Mouse (Mus musculus) cerebellum, adult 18-20 months (tissue): ENCODE measurements around the gene Pip5kl1.
A peak's percentile ranks its signal among the peaks of the same experiment; 100 is the strongest.

Experiments
- DNase-seq, 2 experiments: peaks; one replicate each; pipeline ENCODE4 v3.0.0; 2021

Gene Pip5kl1

DNA sequence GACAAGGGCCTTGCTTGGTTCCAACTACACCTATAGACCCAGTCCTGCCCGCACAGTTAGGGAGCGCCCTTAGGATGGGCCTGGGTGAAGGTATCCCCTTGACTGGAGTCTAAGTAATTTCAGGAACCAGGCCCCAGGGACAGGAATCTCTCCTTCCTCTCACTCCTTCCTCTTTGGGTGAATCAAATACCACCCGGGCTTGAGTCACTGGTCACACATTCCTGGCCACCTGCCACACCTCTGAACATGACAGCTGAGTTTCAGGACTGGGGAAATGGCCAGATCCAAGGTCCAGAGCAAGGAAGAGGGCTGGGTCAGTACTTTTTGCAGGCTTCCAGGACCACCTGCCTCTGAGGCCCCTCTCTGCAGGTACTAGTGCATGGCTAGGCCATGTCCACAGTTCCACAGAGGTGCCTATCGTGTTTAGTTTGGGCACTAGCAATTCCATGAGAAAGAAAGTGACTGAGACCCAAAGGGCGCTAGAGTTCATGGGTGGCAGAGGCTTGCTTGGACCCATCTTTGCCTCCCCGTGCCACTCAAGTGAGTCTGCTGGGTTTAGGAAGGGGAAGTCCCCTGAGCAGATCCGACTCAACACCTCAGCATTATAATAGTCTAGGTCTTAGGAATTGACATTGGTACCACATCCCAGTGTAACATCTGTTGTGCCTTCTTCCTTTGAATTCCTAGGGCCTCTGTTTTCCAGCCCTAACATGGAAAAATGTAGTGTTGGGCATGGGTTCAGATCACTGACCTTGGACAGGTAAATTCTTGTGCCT, 26.4 kb upstream of the Pip5kl1 start:
- DNase-seq, result no peak

DNA sequence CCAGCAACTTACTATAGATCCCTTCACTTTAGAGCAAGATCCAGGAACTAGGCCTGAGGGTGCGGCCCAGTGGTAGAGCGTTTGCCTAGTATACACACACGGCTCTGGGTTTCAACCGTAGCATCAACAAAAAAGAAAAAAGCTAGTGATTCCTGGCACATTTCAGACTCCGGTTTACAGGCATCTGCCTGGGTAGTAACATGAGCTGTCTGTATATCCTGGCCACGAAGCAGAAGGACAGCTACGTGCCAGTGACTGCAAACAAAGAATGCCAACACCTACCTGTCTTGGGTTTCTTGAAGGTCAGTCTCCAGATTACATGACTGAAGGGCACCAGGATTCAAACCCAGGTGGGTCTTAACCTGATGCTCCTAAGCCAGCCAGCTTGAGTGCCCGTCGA, 25.4 kb upstream of the Pip5kl1 start:
- DNase-seq, result no peak

DNA sequence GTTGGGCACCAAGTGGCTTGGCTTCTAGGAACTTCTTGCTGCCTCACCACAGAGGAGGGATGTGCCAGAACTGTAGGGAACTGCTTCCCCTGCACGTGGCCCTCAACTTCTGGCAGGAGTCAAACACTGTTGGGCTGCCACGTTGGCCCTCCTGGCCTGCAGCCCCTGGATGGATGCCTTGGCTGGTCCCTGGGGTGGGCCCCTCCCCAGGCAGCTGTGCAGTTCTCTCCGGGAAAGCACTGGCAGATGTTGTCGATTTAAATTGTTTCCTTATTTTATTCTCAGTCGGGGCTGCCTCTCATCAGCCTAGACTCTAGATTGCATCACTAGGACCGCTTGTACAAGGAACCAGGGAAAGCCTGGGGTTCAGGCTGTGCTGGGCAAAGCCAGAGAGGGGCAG, 24.8 kb upstream of the Pip5kl1 start:
- DNase-seq, result no peak

DNA sequence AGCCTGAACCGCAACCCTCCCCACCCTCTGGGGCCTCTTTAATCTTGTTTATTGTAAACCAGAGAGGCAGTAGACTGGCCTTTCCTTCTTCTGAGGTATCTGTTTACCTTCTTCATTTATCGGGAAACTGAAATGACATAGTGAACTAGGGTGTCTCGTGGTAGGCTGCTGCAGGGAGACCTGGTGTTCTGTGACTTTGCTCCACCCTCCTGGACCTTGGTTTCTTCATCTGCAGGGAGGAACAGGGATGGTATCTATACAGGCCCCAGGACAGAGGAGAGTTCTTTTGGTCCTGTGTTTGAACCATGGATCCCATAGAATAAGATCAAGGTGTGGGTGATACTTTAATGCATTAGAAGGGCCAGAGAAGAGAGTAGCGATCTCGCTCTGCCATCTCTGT, 23.4 kb upstream of the Pip5kl1 start:
- no peak for DNase-seq

DNA sequence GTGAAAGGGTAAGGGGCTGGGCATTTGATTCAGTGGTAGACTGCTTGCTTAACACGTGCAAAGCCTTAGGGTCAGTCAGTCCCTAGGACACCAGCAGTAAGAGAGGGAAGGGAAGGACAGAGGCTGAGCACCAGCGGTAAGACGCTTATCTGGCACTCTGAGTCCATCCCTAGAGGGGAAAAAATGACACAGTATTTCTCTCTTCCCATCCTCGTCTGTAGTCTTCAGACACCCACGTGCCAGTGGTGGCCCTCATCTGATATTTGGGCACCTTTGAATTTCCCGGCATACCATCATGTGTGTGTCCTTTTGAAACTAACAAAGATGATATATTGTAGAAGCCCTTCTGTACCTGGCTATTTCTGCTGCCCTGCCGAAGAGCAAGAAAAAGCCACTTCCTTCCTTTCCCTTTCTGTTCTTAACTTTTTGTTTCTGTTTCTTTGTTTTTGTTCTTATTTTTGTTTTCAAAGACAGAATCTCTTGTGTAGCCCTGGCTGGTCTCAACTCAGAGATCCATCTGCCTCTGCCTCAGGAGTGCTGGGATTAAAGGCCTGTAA, 20.9 kb upstream of the Pip5kl1 start:
- DNase-seq, result no peak

DNA sequence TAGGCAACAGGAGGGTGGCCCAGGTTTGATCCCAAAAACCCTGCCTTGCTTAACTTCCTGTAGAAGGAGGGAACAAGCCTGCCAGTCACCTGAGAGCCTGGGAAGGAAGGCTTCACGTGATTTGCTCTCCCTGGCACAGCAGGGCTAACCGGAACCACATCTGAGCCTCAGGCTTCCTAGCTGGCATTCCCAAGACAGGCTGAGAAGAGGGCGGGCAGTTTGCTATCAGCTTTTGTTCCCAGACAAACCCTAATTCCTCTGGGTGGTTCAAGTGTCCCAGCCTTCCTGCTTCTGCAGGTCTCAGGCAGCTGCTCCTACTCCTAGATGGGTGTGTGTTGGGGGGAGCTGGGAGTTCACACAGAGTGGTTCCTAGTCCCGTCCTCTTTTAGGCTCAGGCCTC, 19.1 kb upstream of the Pip5kl1 start:
- DNase-seq, result no peak

DNA sequence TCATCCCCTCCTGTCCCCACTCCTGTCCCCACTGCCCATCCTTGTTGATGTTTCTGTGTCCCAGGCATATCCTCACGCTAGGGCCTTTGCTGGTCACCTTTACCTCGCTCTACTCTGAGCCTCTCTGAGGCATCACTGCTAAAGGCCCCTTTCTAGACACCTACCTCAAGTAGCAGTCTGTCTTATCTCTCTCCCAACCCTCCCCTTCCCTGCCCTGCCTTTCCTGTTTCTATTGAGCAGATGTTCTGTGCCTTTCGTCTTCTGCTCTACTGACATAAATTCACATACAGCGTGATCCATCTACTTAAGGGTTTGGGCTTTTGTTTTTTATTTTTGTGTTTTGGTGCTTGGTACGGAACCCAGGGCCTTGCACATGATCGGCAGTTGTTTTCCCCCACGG, 18.6 kb upstream of the Pip5kl1 start:
- no peak for DNase-seq

DNA sequence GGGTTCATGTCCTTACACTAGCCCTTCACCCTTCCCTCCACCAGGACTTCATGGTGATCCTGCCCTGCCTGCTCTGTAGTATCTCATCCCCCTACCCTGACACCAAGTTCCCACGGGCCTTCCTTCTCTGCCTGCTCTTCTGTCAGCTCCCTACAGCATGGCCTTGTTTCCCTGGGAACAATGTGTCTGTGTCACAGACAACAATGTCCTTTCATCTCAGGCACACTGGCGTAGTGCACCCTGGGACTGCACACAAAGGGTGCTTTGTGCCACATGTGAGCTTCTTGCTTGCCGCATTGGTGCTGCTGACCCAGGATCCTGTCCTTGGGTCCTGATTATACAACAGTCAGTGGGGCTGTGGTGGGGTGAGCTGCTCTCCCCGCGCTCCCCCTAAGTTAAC, 15.0 kb upstream of the Pip5kl1 start:
- no peak for DNase-seq

DNA sequence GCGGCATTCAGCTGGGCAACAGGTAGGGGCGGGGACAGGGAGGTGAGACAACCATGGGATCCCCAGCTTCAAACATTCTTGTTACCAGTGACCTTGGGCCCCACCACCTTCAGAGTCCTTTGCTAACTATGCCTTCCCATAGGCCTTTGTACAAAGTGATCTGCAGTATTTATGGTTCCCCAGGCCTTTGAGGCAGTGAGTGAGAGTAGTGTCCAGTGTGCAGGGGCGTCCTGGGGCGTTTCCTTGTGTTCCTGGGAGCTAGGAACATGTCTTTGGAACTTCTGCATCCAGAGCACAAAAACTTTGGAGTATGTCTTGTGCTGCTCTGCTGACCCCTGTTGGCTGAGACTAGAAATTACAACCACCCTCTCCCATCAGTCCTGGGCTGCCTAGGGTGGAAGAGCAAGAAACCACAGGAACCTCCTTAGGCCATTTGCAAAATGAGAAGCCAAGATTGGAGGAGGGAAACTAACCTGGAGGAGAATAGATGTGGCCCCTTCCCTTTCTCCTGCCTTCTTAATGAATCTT, 8.0 kb upstream of the Pip5kl1 start:
- peak; percentile 79 for DNase-seq

DNA sequence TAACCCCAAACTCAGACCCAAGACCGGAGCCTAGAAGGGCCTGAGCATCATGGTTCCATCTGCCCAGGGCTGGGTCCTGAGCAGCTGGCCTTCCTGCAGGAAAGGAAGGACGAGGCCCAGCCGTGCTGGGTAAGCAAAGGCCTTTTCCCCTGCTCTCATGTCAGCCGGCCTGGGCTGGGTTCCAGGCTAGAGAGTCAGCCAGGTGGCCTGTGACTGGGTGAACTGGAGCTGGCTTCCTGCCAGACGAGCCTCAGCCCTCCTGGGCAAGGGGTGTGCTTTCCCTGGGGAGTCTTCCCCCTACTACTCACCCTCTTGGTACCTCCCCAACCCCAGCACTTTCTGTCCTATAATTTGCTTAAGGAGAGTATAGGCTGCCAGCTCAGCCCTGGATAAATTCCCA, 6.4 kb upstream of the Pip5kl1 start:
- DNase-seq, result peak in 1 of 2 experiments; percentile 61

DNA sequence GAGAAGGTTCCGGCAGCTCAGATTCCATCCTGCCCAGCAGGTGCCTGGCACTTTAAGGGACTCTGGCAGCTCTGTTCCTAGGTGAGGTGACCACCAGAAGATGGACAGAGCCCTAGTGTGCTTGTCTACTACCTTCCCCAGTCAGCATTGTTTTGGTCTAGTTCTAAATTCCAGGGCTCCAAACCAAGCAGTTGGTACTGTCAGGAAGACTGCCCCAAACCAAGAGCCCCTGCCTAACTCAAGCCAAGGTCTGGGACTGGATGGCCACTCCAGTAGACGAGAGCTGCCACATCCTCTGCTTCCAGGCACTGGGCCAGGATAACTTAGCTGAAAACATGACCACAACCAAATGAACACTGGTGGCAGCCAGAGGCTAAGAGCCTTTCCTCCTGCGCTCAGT, 5.7 kb upstream of the Pip5kl1 start:
- DNase-seq, result no peak

DNA sequence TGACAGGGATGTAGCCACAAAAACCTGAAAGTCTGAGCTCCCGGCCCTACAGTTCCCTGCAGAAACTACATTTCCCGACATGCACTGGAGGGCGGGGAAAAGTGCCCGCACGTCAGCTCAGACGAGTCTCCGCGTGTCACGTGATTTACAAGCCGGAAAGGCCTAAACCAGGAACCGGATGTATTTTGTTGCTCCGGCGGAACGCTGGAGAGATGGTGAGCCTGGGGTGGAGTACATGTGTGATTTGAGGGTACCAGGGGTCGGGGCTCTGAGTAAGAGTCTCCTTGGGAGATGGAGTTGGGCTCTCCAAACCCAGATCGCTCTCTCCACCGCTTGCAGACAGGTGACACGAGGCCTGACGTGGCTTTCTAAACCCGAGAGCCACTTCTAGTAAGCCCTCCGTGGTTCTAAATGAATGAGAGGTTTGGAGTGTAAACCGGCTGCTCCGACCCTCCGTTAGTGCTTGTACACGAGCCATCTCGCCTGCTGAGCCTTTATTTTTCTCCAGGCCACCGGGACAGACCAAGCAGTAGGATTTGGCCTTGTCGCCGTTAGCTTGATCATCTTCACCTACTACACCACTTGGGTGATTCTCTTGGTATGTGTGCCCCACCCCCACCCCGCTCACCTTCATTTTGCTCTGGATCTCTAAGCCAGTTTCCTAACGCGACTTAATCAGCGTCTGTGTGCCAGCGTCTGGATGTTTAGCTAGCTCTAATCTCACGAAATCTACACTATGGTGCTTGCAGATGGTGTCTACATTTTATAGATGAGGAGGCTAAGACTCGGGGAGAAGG, 3.7 kb upstream of the Pip5kl1 start, which contains the start of gene Dpm2:
Gene Dpm2 (plus strand): TSS at position 161 of the 797 bp plus-strand sequence.
- peak; percentile 89 to 96 for DNase-seq

DNA sequence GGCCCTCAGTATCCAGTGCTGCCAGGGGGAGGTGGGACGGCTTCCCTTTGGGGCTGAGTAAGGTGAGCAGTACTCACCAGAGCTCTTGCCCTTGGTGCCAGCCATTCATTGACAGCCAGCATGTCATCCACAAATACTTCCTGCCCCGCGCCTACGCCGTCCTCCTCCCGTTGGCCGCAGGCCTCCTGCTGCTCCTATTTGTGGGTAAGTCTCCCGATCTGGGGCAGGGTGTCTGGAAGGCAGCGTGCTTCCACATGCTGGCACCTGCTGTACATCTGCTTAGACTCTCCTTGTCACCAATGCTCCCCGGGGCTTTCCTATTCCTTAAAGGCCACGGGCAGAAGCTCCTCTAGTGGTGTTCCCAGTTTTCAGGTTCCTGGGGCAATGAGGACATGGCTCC, 2.4 kb upstream of the Pip5kl1 start:
- no peak for DNase-seq

DNA sequence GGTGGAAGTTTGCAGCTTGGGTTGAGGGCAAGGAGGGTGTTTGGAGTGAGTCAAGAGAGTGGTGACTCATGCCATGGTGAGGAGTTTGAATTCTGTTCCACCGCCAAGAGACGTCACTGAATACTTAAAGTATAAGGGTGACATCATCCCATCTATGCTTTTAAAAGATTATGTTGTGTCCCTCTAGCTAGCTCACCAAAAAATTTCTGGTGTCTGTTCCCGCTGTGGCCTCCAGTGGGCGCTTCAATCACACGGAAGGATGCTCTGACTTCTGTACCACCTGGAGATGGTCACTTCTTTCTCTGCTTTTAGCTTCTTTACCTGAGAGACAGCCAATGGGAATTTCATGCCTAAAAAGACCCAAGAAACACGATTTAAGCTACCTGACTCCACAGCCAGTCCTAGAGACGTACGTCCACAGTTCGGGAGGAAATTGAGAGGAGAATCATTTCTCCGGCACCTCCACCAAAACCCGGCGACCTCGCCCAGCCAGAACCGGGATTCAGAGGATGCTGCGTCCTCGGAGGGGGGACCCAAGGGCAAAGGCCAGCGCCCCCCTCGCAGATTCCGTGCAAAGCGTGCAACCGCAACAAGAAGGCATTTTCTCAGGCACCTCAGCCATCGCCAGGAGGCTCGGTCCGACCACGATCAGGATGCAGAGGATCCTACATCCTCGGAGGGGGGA, 446 bp downstream of the Pip5kl1 start:
- DNase-seq, result peak; percentile 83 to 84

DNA sequence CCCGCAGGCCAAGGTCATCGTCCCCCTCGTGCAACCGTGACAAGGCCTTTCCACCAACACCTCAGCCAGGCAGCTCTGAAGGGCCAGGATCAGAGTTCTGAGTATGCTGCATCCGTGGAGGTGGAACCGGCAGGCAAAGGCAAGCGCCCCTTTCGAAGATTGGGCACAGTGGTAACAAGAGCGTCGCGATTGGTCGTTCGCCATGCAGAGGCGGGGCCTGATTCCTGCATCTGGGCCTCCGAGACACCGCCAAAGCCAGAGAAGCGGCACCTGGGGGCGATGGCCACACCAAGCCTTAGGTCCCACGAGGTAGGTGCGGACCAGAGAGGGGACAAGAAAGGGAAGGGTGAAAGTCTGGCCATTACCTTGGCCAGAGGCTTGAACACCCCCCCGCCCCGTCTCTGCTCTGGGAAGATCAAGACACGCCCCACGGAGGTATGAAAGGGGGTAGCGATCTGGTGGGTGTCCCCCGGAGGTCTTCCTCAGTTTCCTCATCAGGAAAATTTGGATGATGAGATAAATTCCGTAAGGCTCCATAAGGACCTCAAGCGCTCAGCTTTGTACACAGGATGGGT, 1.1 kb downstream of the Pip5kl1 start, which contains the start of gene 9430097D07Rik:
Gene 9430097D07Rik (minus strand): TSS at position 99 of the 575 bp plus-strand sequence.
- peak; percentile 80 to 86 for DNase-seq

DNA sequence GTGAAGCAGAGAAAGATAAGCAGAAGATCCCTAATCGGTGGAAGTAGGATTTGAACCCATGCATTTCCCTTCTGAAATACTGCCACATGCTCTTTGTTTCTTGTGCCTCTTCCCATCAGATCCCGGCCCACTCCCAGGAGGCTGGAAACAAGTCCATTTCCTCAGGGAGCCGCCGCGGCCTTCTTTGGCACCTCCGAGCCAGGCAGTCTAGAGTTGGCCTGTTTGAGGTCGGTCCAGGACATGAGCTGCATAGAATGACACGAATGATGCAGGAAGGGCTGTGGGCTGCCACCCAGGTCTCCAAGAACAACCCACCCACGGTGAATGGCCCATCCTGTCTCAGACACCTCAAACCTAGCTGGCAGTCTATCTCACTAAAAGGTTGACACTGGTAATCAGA, 1.9 kb downstream of the Pip5kl1 start:
- no peak for DNase-seq

DNA sequence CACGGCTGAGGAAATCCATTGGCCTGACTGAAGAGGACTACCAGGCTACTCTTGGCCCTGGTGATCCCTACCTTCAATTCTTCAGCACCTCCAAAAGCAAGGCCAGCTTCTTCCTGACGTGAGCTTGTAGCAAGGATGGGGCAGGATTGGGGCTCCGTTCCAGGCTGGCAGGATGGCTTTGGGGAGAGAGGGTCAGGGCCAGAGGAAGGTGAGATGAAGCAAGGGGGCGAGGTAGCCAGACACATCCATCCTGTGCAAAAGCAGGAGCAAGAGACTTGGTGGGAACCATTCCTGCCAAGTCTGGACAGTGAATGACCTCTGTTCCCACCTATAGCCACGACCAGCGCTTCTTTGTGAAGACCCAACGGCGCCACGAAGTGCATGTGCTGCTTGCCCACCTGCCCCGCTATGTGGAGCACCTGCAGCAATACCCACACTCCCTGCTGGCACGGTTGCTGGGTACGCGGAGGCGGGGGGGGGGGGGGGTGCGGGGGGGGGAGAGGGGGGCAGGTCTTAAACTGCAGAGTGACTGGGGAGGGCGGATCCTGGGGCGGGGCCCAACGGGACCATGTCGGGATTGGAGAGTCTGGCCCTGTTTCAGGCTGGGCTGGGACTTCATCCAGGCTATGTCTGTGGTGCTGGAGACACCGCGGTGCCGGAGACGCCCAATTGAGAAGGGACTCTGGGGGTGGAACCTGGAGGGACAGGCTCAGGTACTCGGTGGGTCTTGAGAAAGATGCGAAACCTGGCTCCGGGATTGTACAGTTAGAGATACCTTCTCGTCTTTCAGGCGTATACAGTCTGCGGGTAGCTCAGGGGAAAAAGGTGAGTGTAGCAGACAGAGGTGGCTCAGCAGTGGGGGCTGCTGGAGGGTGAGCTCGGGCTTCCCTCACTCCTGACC, 3.8 kb downstream of the Pip5kl1 start:
- no peak for DNase-seq

DNA sequence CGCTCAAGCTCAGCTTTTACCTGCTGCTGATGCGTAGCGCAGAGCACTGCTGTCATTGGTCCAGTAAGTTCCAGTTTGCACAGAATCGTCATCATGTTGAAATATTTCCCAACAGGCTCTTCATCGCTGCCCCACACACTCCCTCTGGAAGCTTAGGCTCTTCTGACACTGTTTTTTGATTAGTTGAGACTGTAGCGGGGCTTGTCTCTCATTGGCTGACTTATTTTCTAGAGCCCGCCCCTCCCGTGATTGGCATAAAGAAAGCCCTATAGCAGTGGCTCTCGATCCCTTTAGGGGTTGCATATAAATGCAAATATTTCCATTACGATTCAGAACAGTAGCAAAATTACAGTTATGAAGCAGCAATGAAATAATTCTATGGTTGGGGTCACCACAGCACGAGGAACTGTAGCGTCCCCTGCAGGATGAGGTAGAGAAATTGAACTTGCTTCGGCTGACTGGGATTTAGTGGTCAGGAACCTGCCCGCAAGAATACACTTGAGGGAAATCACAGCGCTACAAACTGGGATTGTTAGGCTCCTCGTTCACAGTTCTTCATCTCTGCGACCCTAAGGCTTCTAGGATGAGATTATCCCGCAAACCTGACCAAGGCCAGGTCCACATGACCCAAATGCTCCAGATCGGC, 7.0 kb downstream of the Pip5kl1 start:
- DNase-seq, result peak; percentile 76 to 78

DNA sequence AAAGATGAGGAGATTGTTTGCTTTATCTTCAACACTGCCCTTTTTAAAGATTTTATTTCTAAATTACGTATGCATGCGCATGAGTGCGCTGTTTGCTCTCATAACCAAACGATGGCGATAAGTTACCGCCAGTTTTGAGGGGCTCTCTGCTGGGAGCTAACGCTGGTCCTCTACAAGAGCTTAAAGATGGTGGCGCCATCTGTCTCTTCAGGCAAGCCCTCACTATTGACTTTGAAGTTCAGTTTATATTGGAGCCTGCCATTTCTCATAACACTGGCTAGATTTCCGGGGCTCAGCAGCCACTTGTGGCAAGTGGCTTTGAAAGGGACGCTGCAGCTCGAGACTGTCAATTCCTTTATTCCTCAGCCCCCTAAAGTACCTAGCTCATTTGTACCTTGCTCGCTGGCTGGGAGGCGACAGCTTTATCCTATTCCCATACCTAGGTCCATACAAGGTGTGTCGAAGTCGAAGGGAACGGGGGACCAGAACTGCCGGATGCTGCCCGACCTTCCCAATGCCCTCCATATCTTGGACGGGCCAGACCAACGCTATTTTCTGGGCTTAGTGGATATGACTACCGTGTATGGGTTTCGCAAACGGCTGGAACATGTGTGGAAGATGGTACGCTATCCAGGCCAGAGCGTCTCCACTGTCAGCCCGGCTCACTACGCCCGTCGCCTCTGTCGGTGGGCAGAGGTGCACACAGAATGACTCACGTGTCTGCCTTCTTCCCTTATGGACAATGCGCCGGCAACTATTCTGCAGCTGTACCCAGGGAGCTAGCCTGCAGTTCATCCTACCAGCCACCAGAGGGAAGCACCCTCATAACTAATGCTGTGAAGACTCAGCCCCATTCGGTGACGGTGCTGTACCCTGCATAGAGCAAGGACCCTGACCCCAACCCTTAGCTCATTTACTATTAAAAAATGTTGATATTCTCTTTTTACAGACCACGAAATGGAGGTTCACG, 8.5 kb downstream of the Pip5kl1 start:
- DNase-seq, result peak; percentile 88 to 90
